Mouse (Mus musculus): ENCODE measurements at regions not wholly inside any gene's neighbourhood (a gene's known extent, or its start where the extent isn't known, plus 50 kb on each side); places are given as distances from the start of the nearest gene placed in this dataset.
A peak's percentile ranks its signal among the peaks of the same experiment; 100 is the strongest.

GRCm38 (mm10) chr7:129936731-129937130, 345.1 kb downstream of the Wdr11 start:
- no peak for DNase-seq

GRCm38 (mm10) chr7:129937715-129938114, 346.1 kb downstream of the Wdr11 start:
- DNase-seq = no peak

GRCm38 (mm10) chr7:129938141-129938540, 346.5 kb downstream of the Wdr11 start:
- DNase-seq = no peak

- no peak for DNase-seq
Observed at GRCm38 (mm10) chr7:129939266-129939665, 347.6 kb downstream of the Wdr11 start.

GRCm38 (mm10) chr7:129941311-129942029, 349.8 kb downstream of the Wdr11 start:
- no peak for DNase-seq

GRCm38 (mm10) chr7:129948613-129949110, 357.0 kb downstream of the Wdr11 start:
- no peak for DNase-seq

- DNase-seq = no peak
Observed at GRCm38 (mm10) chr7:129950456-129950855, 358.8 kb downstream of the Wdr11 start.

GRCm38 (mm10) chr7:129958379-129958778, 366.7 kb downstream of the Wdr11 start:
- DNase-seq = no peak

GRCm38 (mm10) chr7:129962575-129962974, 370.9 kb downstream of the Wdr11 start:
- no peak for DNase-seq

- DNase-seq = peak in 1 of 2 experiments; percentile 60
Observed at GRCm38 (mm10) chr7:129964192-129964591, 372.5 kb downstream of the Wdr11 start.

GRCm38 (mm10) chr7:129965281-129966051, 373.8 kb downstream of the Wdr11 start:
- DNase-seq = peak in 1 of 2 experiments; percentile 27

- no peak for DNase-seq
Observed at GRCm38 (mm10) chr7:129966771-129967170, 375.1 kb downstream of the Wdr11 start.

GRCm38 (mm10) chr7:129970201-129970600, 378.5 kb downstream of the Wdr11 start:
- no peak for DNase-seq

GRCm38 (mm10) chr7:129974206-129974605, 382.5 kb downstream of the Wdr11 start:
- DNase-seq = no peak

GRCm38 (mm10) chr7:129974837-129975236, 383.2 kb downstream of the Wdr11 start:
- DNase-seq = no peak

- no peak for DNase-seq
Observed at GRCm38 (mm10) chr7:129975781-129976514, 384.3 kb downstream of the Wdr11 start.

GRCm38 (mm10) chr7:129978576-129978975, 386.9 kb downstream of the Wdr11 start:
- no peak for DNase-seq

GRCm38 (mm10) chr7:129979337-129979736, 387.7 kb downstream of the Wdr11 start:
- DNase-seq = no peak

GRCm38 (mm10) chr7:129980501-129980900, 388.8 kb downstream of the Wdr11 start:
- DNase-seq = no peak

GRCm38 (mm10) chr7:129982411-129982810, 390.7 kb downstream of the Wdr11 start:
- no peak for DNase-seq

GRCm38 (mm10) chr7:129983601-129984120, 392.0 kb downstream of the Wdr11 start:
- DNase-seq = no peak

- peak; percentile 41 to 74 for DNase-seq
Observed at GRCm38 (mm10) chr7:129984367-129984766, 392.7 kb downstream of the Wdr11 start.

GRCm38 (mm10) chr7:129987119-129987665, 395.5 kb downstream of the Wdr11 start:
- DNase-seq = no peak
